Mouse (Mus musculus) liver, postnatal 0 days (tissue): ENCODE measurements around the gene Slc22a14.

Experiments
- CTCF ChIP-seq: sonication (generic); IDR thresholded peaks from 2 replicates; pipeline ENCODE4 v1.5.1; 2016; ENCODE audit warnings: antibody characterized with exemption, low read depth
- EP300 ChIP-seq: IDR thresholded peaks from 2 replicates; pipeline ENCODE4 v1.6.1; 2016; ENCODE audit warnings: antibody characterized with exemption, low read depth, mild to moderate bottlenecking

DNA sequence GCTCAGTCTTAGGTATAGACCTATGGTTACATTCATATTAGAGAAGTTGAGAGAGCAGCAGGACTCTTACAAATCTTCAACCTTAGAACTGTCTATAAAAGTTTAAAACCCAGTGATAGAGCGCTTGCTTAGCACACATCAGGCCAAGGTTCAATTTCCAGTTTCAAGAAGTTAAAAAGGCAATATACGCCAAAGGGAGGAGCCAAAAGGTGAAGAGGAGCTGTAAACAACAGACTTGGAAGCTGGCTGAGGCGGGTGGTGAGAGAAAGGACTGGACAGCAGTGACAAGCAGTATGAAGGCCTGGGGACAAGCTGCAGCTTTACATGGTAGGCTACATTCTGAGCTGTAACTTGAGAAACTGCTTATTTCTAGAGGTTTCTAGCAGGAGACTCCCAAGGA, 66.8 kb downstream of the Slc22a14 start:
- TF ChIP-seq CTCF: no peak
- no peak for TF ChIP-seq EP300
